Mouse (Mus musculus): ENCODE measurements around the gene Faf2. TPM values are rescaled to one million over a fixed set of nuclear protein-coding genes. Genes with fewer than 3 reads are reported as not detected.
"Not testable (repeated sequence)": the region's sequence is repeated elsewhere in the genome, so short reads cannot be mapped to it uniquely, and the experiment has no call there.

Gene Faf2
- total and polyA plus RNA-seq, 2 experiments from 2014 or later = 49.3 to 60.5 TPM

DNA sequence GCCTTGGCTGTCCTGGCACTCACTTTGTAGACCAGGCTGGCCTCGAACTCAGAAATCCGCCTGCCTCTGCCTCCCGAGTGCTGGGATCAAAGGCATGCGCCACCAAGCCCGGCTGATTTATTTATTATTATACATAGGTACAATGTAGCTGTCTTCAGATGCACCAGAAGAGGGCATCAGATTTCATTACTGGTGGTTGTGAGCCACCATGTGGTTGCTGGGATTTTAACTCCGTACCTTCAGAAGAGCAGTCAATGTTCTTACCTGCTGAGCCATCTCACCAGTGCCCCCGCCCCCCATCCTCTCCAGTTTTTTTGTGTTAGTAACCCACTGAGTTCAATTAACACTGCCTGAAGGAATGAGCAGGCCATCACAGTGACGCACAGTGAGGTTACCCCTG is 8.4 kb upstream of the Faf2 start:
- H3K36me3 ChIP-seq (ENCODE audit: insufficient read depth); DNase-seq: not testable (repeated sequence)

DNA sequence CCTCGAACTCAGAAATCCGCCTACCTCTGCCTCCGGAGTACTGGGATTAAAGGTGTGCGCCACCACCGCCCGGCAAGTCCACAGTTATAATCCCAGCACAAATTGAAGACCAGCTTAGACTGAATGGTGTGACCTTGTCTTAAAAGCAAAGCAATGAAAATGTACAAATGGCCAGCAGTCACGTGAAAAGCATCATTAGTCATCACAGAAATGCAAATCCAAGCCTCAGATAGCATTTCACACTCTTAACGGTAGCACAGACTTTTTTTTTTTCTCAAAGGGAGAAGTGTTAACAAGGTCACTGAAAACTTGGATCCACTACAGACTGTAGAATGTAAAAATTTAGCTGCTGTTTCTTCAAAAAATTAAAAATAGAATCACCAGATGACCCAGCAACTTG is 5.3 kb upstream of the Faf2 start:
- H3K9ac ChIP-seq = no peak overlapping the region
- no peaks in the 10 kb centered on the region for H3K9me3 ChIP-seq (ENCODE audit: low read length)
- TF ChIP-seq CTCF (IDR thresholded peaks at IDR 0.05; ENCODE audit: low read depth) = no peak
- no peaks in the 10 kb centered on the region for H3K36me3 ChIP-seq (ENCODE audit: insufficient read depth)
- H3K4me3 ChIP-seq (ENCODE audit: low read depth, low read length) = no peak overlapping the region
- WGBS = 74% methylated on average over 8 of the region's 8 CpGs
- ATAC-seq = no peak
- peaks cover 3% of the 10 kb centered on the region; the same call in 1 of the 2 replicates for H3K27me3 ChIP-seq (ENCODE audit: insufficient read depth, low read length)
- DNase-seq = no peak
- no peak overlapping the region for H3K27ac ChIP-seq (ENCODE audit: low read depth, low read length)
- no peaks in the 10 kb centered on the region for H3K4me1 ChIP-seq (ENCODE audit: insufficient read depth)
- no peak overlapping the region for H3K4me2 ChIP-seq (ENCODE audit: low read depth)

More for the DNA sequence above, 8.4 kb upstream of the Faf2 start:
- ATAC-seq; H3K27ac ChIP-seq (ENCODE audit: low read depth, low read length); H3K9ac ChIP-seq; H3K4me2 ChIP-seq (ENCODE audit: low read depth); H3K27me3 ChIP-seq (ENCODE audit: insufficient read depth, low read length); H3K4me3 ChIP-seq (ENCODE audit: low read depth, low read length); H3K9me3 ChIP-seq (ENCODE audit: low read length): not testable (repeated sequence)
- peaks cover 13% of the 10 kb centered on the region; the same call in 1 of the 2 replicates for H3K4me1 ChIP-seq (ENCODE audit: insufficient read depth)
- peak; percentile 35; the same call in 1 of the 2 replicates for TF ChIP-seq CTCF (IDR thresholded peaks at IDR 0.05; ENCODE audit: low read depth)
- WGBS = 83% methylated on average over 8 of the region's 8 CpGs

DNA sequence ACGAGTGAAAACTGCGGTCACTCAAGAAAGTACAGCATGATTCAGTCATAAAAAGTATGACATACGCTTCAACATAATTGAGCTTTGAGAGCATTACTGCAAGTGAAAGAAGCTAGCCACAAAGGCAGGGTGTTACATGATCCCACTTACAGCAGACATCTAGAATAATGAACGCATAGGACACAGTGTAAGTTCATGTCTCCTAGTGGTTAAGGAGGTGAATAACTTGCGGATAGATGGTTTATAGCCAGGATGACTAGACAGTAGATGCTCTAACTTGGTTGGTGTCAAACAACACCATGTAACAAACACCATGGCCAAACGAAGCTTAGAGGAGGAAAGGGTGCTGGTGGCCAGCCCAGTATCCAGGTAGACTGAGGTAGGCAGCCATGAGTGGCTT is 4.6 kb upstream of the Faf2 start:
- Histone ChIP-seq H3K27ac (ENCODE audit: low read depth, low read length) (no peak overlapping the region), H3K4me3 (ENCODE audit: low read depth, low read length) (no peak overlapping the region), H3K36me3 (ENCODE audit: insufficient read depth) (no peaks in the 10 kb centered on the region), H3K27me3 (ENCODE audit: insufficient read depth, low read length) (peaks cover 3% of the 10 kb centered on the region; the same call in 1 of the 2 replicates), H3K9ac (no peak overlapping the region), H3K4me2 (ENCODE audit: low read depth) (no peak overlapping the region), H3K9me3 (ENCODE audit: low read length) (no peaks in the 10 kb centered on the region), H3K4me1 (ENCODE audit: insufficient read depth) (no peaks in the 10 kb centered on the region)
- TF ChIP-seq CTCF (IDR thresholded peaks at IDR 0.05; ENCODE audit: low read depth) = 0 out of 2 replicates have a peak, but pooled peaks have one; percentile 39
- ATAC-seq = no peak
- DNase-seq = no peak
- 65% methylated on average over 6 of the region's 6 CpGs for WGBS

DNA sequence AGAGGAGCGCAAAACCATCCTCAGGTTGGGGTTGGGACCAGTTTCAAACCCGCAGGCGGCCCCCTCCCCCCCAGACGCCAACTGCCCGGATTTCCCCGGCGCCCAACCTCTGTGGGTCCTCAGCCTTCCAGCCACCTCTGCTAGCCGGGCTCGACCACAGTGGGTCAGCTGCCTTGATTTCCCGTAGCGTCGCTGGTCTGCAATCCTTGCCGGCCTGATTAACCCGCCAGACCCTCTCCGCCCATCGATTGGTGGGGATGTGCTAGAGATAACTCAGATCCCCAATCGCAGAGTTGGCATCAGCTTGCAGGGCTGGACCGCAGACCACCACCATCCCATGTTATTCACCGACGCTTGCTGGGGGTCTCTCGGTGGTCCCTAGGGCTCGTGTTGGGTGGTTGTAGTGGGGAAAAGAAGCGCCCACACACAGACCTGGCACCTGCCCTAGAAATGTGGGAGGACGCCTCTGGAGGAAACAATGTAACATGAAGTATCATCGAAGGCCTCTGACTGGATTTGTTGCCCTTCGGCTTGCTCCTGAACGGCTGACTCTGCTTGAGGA is 457 bp downstream of the Faf2 start:
- H3K9me3 ChIP-seq (ENCODE audit: low read length) = no peaks in the 10 kb centered on the region
- H3K36me3 ChIP-seq (ENCODE audit: insufficient read depth) = no peaks in the 10 kb centered on the region
- peak overlapping the region; percentile 83 for H3K9ac ChIP-seq
- ATAC-seq (peak; percentile 36), DNase-seq (no peak)
- WGBS = 1% methylated on average over 27 of the region's 27 CpGs
- peak overlapping the region; percentile 86 for H3K27ac ChIP-seq (ENCODE audit: low read depth, low read length)
- H3K4me1 ChIP-seq (ENCODE audit: insufficient read depth) = peaks cover 3% of the 10 kb centered on the region; the same call in 1 of the 2 replicates
- H3K4me2 ChIP-seq (ENCODE audit: low read depth) = peak overlapping the region; percentile 67
- peak overlapping the region; percentile 88 for H3K4me3 ChIP-seq (ENCODE audit: low read depth, low read length)
- no peak for TF ChIP-seq CTCF (IDR thresholded peaks at IDR 0.05; ENCODE audit: low read depth)
- H3K27me3 ChIP-seq (ENCODE audit: insufficient read depth, low read length) = peaks cover 3% of the 10 kb centered on the region; the same call in 1 of the 2 replicates

DNA sequence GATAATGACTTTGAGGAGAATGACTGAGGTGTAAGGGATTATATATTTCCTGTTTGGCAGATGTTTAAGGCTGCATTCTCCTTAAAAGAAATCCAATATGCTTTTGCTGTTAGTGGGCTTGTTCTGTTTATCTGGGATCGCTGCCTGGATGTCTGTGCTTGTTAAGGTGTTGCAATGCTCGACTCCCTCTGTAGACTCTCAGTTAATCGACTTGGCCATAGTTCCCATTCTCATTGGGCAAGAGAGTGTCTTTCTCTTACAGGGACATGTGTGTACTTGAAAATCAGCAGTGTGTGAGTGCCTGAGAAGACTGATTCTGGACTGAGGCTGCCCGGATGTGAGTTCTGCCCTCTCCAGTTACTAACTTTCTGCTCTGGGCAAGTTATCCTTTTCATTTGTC is 7.5 kb downstream of the Faf2 start:
- H3K36me3 ChIP-seq (ENCODE audit: insufficient read depth) = no peaks in the 10 kb centered on the region; the same call in 1 of the 2 replicates
- no peaks in the 10 kb centered on the region for H3K9me3 ChIP-seq (ENCODE audit: low read length)
- no peak overlapping the region for H3K27ac ChIP-seq (ENCODE audit: low read depth, low read length)
- TF ChIP-seq CTCF (IDR thresholded peaks at IDR 0.05; ENCODE audit: low read depth) = no peak
- no peak for ATAC-seq
- no peak for DNase-seq
- H3K4me1 ChIP-seq (ENCODE audit: insufficient read depth) = no peaks in the 10 kb centered on the region; the same call in 1 of the 2 replicates
- H3K4me3 ChIP-seq (ENCODE audit: low read depth, low read length) = no peak overlapping the region
- H3K9ac ChIP-seq = no peak overlapping the region
- no peaks in the 10 kb centered on the region for H3K27me3 ChIP-seq (ENCODE audit: insufficient read depth, low read length)
- H3K4me2 ChIP-seq (ENCODE audit: low read depth) = no peak overlapping the region
- 92% methylated on average over 4 of the region's 4 CpGs for WGBS

DNA sequence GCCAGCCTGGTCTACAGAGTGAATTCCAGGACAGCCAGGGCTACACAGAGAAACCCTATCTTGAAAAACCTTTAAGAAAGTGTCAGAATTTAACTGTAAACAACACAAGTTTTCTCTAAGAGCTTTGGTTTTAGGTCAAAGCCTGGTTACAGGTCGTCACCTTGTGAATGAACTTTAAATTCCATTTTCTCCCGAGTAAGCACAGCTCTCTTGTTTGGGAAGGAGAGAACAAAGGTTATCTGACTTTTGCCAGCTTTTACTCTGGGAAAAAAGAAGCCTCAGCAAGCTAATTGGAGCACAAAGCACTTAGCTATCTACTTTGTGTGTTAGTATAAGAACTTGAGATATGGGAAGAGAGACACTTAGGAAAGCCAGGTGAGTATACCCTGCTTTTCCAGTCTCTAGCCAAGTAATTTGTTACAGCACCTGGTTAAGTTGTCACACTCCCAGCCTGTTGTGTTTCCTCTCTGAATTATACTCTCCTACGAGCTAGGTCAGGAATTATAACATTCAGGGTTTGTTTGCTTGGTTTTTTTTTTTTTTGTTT is 11.2 kb downstream of the Faf2 start:
- no peak overlapping the region for H3K27ac ChIP-seq (ENCODE audit: low read depth, low read length)
- DNase-seq (no peak), ATAC-seq (no peak)
- H3K4me3 ChIP-seq (ENCODE audit: low read depth, low read length) = no peak overlapping the region
- no peak overlapping the region for H3K9ac ChIP-seq
- H3K4me2 ChIP-seq (ENCODE audit: low read depth) = no peak overlapping the region
- no peaks in the 10 kb centered on the region for H3K4me1 ChIP-seq (ENCODE audit: insufficient read depth)
- no peaks in the 10 kb centered on the region; the same call in 1 of the 2 replicates for H3K36me3 ChIP-seq (ENCODE audit: insufficient read depth)
- no peak for TF ChIP-seq CTCF (IDR thresholded peaks at IDR 0.05; ENCODE audit: low read depth)
- no peaks in the 10 kb centered on the region for H3K9me3 ChIP-seq (ENCODE audit: low read length)
- H3K27me3 ChIP-seq (ENCODE audit: insufficient read depth, low read length) = no peaks in the 10 kb centered on the region
- 59% methylated on average over 3 of the region's 3 CpGs for WGBS

DNA sequence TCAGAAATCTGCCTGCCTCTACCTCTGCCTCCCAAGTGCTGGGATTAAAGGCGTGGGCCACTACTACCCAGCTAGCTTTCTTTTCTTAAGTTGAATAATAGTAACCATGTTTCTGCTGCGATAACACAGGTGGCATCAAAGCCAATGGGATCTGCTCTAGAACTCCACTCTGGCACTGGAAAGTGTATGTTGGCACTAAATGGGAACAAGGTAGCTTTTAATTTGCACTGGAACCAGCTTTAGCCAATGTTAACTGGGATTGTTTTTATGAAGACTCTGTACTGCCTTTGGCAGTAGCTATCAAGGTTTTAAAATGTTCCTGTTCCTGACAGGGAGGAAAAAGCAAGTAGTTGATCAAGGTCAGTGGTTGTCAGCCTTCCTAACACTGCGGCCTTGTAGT is 13.4 kb downstream of the Faf2 start:
- no peaks in the 10 kb centered on the region for H3K9me3 ChIP-seq (ENCODE audit: low read length)
- no peaks in the 10 kb centered on the region for H3K4me1 ChIP-seq (ENCODE audit: insufficient read depth)
- no peak overlapping the region for H3K27ac ChIP-seq (ENCODE audit: low read depth, low read length)
- no peaks in the 10 kb centered on the region for H3K27me3 ChIP-seq (ENCODE audit: insufficient read depth, low read length)
- ATAC-seq (no peak), DNase-seq (no peak)
- no peak for TF ChIP-seq CTCF (IDR thresholded peaks at IDR 0.05; ENCODE audit: low read depth)
- H3K4me2 ChIP-seq (ENCODE audit: low read depth) = no peak overlapping the region
- no peak overlapping the region for H3K4me3 ChIP-seq (ENCODE audit: low read depth, low read length)
- H3K36me3 ChIP-seq (ENCODE audit: insufficient read depth) = peaks cover 5% of the 10 kb centered on the region
- no peak overlapping the region for H3K9ac ChIP-seq
- 93% methylated on average over 3 of the region's 3 CpGs for WGBS

Data from forebrain, postnatal 0 days (tissue).